Mouse (Mus musculus): ENCODE data around the gene Angel2.

Angel2 gene

DNA sequence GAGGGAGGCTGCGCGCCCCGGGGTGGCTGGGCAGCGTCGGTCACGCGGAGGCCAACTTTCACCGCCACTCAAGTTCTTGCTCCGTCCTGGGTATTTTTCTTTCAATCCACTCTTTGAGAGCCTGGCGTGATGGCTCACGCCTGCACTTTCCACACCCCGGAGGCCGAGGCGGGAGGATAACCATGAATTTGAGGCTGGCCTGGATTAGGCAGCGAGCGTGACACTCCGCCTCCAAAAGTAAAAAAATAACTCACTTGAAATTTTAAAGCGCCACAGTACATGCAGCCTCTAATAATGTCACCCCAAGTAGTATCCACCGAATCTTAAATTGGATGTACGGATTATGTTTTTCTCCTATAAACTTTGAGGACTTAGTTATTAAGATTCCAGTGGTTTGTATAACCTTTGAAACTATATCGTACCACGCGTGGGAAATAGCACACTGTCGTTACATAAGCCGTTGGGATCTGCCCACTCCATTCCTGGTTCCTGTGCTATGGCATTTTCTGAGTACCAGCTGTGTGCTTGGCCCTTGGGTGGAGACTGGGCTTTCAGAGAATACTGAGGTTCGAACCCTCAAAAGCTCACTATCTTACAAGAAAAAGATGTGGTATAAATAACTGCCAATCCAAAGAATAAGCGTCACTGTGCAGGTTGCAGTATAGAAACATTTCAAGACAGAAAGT, 4.2 kb downstream of the Angel2 start:
- peak; percentile 85 for DNase-seq (ENCODE audit: inconsistent ontology term)

DNA sequence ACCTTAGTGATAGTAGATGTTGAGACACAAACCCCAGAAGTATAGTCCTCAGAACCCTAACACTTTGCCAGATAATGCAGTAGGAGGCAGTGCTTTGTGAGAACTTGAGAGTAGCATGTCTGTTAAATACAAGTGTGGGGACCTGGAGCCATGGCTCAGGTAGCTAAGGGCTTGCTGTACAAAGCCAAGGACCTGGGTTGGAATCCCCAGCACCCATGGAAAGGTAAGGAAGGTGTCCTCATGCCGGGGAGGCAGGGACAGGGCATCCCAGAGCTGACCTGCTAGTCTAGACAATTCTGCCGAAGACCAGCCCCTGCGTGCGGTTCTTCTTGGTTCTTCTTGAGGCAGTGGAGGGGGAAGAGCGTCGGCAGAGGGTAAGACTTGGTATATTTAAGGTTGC, 5.3 kb downstream of the Angel2 start:
- DNase-seq (ENCODE audit: inconsistent ontology term), result no peak

- no peak for DNase-seq (ENCODE audit: inconsistent ontology term)
Measured at GRCm38 (mm10) chr1:190939803-190940202, 14.9 kb downstream of the Angel2 start.

GRCm38 (mm10) chr1:190944109-190944760, 19.3 kb downstream of the Angel2 start:
- DNase-seq (ENCODE audit: inconsistent ontology term), result peak; percentile 55

- DNase-seq (ENCODE audit: inconsistent ontology term), result no peak
Measured at GRCm38 (mm10) chr1:190947986-190948385, 23.1 kb downstream of the Angel2 start.

GRCm38 (mm10) chr1:190948439-190948838, 23.5 kb downstream of the Angel2 start:
- no peak for DNase-seq (ENCODE audit: inconsistent ontology term)

DNA sequence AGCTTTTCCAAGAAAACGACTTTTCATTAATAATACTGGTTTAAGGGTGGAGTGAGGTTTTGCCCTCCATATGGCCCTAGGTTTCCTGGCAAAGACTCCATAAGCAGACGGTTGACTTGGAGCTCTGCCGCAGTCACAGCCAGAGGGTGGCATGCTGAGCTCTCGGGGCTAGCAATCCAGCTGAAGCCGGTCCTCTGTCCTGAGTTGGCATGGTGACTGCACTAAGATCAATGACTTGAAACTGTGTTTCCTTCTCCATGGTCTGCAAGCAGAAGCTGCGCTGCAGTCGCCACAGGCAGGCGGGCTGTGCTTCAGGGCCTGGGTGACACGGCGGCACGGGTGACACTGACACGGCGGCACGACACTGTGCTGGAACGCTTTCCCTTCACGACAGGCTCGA, 23.9 kb downstream of the Angel2 start:
- no peak for DNase-seq (ENCODE audit: inconsistent ontology term)

- no peak for DNase-seq (ENCODE audit: inconsistent ontology term)
Measured at GRCm38 (mm10) chr1:190951014-190951413, 26.1 kb downstream of the Angel2 start.

GRCm38 (mm10) chr1:190953009-190953408, 28.1 kb downstream of the Angel2 start:
- DNase-seq (ENCODE audit: inconsistent ontology term), result no peak

GRCm38 (mm10) chr1:190958821-190959220, 33.9 kb downstream of the Angel2 start:
- no peak for DNase-seq (ENCODE audit: inconsistent ontology term)

GRCm38 (mm10) chr1:190962760-190963159, 37.8 kb downstream of the Angel2 start:
- no peak for DNase-seq (ENCODE audit: inconsistent ontology term)

GRCm38 (mm10) chr1:190964992-190965780, 40.3 kb downstream of the Angel2 start:
- DNase-seq (ENCODE audit: inconsistent ontology term), result peak; percentile 63

GRCm38 (mm10) chr1:190968010-190968409, 43.1 kb downstream of the Angel2 start:
- DNase-seq (ENCODE audit: inconsistent ontology term), result no peak

DNA sequence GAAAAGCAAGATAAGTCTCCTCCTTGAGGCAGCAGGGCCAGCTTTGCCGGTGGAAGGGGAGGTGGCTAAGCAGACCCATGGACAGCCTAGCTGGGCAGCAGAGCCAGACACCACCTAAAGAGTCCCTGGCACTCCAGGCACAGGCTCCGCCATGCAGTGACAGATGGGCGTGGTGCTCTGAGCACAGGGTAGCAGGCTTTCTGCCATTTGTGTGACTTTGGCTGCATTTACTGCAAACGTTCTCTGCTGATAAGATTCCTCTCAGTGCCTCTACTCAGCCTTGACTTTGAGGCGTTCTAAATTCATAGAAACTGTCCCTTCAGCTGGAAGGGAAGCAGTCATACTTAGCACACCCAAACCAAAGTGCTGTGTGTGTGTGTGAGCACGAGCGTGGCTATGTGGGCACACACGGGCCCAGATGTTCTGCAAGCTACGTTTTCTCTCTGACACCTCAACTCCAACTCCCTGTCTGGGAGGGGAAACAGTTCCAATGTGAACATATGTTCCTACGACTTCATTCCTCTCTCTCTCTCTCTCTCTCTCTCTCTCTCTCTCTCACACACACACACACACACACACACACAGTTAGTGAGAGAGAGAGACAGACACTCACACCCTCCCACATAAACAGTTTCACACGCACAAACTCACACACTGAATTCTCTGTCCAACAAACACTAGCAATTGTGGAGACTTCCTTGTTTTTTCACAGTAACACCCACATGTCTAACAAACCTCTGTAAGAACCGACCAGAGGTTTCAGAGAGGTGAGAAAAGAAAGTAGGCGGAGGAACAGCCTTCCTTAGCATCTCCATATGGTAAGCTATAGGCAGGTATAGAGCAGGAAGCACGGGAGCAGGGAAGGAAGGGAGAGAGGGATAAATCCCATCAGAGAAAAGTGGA, 47.0 kb downstream of the Angel2 start:
- DNase-seq (ENCODE audit: inconsistent ontology term), result no peak

DNA sequence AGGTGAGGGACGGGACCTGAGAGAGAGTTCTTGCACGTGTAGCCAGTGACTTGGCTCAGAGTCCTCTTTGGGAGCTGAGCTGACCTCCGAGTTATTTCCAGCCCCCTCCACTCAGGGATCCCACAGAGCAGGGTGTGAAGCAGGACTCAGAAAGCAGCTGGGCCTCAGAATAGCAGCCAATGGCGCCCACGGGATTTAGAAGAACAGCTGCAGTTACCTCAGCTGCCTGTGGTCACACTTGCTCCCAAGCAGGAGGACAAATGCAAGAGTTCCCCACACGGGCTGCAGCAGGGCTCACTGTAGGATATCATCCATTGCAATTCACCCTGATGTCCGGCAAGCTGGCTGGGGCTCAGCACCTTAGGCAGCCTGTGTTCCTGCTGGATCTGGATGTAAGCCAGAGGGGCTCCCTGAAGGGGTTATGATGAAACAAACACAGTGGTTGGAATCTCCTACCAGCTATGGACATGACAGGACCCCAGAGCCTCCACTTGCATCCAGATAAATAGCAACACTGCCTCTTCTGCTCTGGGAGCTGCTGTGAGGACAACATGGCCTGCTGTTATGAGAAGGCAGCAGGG, 47.8 kb downstream of the Angel2 start:
- no peak for DNase-seq (ENCODE audit: inconsistent ontology term)

- DNase-seq (ENCODE audit: inconsistent ontology term), result no peak
Measured at GRCm38 (mm10) chr1:190974191-190974590, 49.3 kb downstream of the Angel2 start.

- DNase-seq (ENCODE audit: inconsistent ontology term), result no peak
Measured at GRCm38 (mm10) chr1:190974833-190975232, 49.9 kb downstream of the Angel2 start.

DNA sequence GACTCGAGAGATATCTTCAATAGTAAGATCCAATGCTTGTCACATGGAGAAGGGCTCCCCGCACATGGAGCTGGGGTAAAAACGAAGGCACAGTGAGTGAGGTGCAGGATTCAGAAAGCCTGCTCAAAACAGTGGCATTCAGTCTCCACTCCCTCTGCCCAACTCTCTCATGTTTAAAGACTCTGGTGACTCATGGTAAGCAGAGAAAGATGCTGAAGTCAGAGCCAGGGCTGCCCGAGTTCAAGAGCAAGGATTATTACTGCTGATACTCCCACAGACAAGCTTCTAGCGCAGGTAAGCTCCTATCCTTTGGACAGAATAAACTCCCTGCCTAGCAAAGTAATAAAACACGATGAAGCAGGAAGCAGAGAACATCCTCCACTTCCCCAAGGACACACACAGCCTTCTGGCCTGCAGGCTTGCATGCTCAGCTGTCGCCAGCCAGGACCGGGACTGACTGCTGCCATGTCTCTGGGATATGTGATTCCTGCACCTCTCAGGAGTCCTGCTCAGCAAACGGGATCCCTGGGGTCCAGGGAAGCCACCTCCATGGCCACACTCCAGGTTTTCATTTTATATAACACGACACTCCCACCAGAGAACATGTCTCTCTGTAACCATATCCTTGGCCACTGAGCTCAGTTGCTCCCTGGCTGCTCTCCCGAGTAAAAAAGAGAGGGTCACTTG, 52.1 kb downstream of the Angel2 start:
- DNase-seq (ENCODE audit: inconsistent ontology term), result peak; percentile 12

DNA sequence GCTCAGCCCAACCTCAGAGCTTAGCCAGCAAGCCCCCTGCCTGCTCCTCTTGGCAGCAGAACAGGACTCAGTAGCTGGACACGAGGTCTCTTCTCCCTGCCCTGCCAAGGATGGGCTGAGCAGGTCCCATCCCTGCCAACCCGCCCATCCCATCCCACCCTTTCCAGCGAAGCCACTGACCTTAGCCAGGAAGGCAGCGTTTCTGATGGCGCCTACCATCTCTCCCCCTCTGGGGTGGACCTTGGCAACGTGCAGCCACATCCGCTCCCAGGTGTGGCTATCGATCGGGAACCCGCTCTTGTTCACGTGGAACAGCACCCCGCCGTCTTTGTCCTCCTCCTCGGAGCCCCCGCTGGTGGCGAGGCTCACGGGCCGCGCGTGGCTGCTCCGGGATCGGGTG, 53.1 kb downstream of the Angel2 start:
- DNase-seq (ENCODE audit: inconsistent ontology term), result peak; percentile 23

DNA sequence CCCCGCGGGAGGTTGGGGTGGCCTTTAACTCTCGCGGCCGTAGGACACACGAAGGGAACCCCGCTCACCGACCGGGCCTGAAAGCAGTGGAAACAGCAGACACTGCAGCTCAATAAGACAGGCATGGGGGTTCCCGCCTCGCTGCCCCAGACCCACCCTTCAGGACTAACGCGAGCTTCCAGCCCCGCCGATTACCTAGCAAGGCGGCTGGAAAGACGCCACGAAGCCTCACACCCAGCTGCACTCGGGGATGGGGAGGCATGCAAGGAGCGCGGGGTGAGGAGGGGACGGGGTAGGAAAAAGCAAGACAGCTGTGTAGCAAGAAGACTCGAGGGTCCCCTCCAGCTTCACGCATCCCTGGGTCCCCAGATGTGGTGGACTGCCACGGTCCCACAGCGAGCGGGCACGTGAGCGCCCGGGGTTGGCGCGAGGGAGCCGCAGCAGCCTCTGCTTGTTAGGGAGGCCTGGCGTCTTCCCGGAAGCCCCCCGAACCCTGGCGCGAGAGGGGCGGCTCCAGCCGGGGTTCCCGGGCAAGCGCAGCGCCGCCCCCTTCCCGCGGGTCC, 53.7 kb downstream of the Angel2 start:
- DNase-seq (ENCODE audit: inconsistent ontology term), result peak; percentile 46

Measured in Muller cell, postnatal 12 days (primary cell).